Mouse (Mus musculus) bone marrow macrophage, adult 2 months (primary cell): ENCODE measurements around the gene Kin.

Source experiments
- CTCF ChIP-seq: IDR thresholded peaks from 2 replicates; pipeline ENCODE4 v1.5.1; 2012; ENCODE audit warnings: low read depth, mild to moderate bottlenecking, low read length, moderate library complexity
- POLR2A ChIP-seq: IDR thresholded peaks from 2 replicates; pipeline ENCODE4 v1.6.1; 2012; ENCODE audit warnings: mild to moderate bottlenecking, low read depth, low read length, borderline replicate concordance

DNA sequence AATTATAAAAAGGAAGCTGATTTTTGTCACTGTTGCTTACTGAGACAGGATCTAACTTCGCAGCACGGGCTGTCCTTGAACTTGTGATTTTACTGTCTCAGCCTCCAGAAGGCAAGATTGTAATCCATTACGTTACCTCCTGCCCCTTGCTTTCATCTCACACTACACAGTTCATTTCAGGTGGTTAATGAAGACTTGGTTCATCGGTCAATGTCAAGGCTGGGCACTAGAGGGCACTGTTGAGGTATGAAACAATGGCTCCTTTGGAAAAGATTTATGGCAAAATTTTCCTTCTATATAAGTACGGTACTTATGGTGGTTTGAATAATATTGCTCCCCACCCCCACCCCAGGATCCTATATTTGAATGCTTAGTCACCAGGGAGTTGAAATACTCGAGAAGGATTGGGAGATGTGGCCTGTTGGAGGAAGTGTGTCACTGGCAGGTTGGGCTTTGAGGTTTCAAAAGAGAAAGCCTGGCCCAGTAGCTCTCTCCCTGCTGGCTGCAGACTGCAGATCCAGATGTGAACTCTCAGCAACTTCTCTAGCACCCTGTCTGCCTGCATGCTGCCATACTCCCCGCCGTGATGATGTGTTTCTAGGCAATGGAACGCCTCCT lies 18.3 kb downstream of the Kin start:
- TF ChIP-seq CTCF (no peak), POLR2A (no peak)
